Mouse (Mus musculus) CD4-positive helper T cell, adult 2 months (primary cell): ENCODE measurements at regions not wholly inside any gene's neighbourhood (a gene's known extent, or its start where the extent isn't known, plus 50 kb on each side); places are given as distances from the start of the nearest gene placed in this dataset.

Experiments
- DNase-seq: peaks from one replicate; pipeline ENCODE4 v3.0.0-alpha.2; 2012; ENCODE audit warnings: low read depth, missing footprints, low spot score

DNA sequence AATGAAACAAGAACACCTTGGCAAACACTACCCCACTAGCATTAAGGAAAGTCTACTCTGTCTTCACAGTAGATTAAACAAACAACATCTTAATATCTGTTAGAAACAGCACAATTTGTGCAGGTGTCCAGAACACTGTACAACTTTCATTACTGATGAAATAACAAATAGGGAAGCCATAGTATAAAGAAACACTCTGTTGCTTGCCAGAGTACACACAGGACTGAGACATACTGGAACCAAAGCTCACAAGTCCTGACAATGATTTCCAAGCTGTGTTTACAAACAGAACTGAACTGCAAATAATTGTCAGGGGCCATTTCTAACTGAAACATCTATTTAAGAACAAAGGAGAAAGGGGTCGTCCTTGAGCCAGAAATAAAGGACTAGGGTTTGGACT lies 478.4 kb downstream of the Klf12 start:
- DNase-seq: no peak

DNA sequence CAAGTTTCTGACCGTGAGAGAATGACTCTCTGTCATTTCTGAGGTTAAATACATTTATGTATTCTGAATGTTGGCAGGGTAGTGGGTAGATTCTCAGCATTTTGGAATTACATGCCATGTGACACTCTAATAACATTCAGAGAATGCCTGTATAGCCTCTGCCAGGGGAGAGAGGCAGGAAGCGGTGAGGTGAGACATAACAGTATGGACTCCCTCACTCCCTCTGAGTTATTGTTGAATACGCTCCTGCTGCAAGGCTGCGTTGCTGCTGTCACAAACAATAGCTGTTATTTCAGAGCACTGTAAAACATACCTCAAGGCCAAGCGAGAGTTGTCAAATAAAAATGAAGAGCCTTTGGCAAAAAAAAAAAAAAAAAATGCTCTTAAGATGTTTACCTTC lies 477.9 kb downstream of the Klf12 start:
- DNase-seq: no peak

DNA sequence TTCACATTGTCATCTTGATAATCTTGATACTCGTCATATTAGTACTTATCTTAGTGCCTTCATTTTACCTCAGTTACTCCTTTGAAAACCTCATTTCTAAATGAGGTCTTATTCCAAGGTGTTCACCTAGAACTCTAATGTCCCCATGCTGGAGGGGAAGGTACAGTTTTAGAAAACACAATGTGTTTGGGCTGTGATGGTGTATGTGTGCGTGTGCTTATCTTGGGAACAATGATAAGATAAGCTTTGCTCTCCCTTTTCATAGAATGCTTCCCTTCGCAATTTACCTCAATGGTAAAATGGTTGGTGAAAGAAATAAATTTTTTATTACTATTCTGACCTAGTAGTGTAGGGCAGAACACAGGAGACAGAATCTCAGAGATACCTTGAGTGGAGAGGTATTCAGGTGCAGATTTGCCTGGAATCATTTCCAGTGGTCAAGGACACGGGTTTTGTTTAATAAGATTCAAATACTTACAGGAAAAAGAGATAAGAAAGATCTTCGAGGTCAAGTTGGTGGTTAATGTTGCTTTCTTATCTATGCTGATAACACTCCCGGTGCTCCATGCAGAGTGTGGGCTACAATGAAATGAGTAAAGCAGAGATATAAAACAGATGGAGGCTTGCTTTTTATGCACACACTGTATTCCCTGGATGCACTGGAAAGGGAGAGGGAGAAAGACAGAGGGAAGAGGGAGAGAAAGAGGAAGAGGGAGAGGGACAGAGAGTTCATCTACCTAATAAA lies 471.6 kb downstream of the Klf12 start:
- DNase-seq: no peak
